Mouse (Mus musculus) stomach, embryonic 14.5 days (tissue): Measurements from ENCODE around the gene Aarsd1. TPM values are rescaled to one million over a fixed set of nuclear protein-coding genes. Genes with fewer than 3 reads are reported as not detected.

ENCODE experiments used
- ATAC-seq: fragments of 200-750 bp; cut with Nextera tagmentation; 2 replicates; pipeline ENCODE4 v1.8.0; 2017; ENCODE audit warnings: low read depth, moderate TSS enrichment; ENCODE audit not compliant: insufficient number of reproducible peaks, insufficient read depth, low FRiP score
- H3K27ac ChIP-seq: fragments of 300-500 bp; sonication (generic); 2 replicates; pipeline ENCODE4 v1.5.1; 2014; ENCODE audit warnings: mild to moderate bottlenecking, low read length, moderate library complexity, mixed read lengths
- H3K27me3 ChIP-seq: fragments of 300-500 bp; sonication (generic); 2 replicates; pipeline ENCODE4 v1.6.1; 2014; ENCODE audit warnings: low read length, control low read depth, mixed read lengths; ENCODE audit not compliant: control insufficient read depth, insufficient read depth
- H3K36me3 ChIP-seq: fragments of 300-500 bp; sonication (generic); 2 replicates; pipeline ENCODE4 v1.6.1; 2014; ENCODE audit warnings: mild to moderate bottlenecking, control low read depth, low read length, moderate library complexity, mixed read lengths; ENCODE audit not compliant: control insufficient read depth, insufficient read depth
- H3K4me1 ChIP-seq: fragments of 300-500 bp; sonication (generic); 2 replicates; pipeline ENCODE4 v1.6.1; 2014; ENCODE audit warnings: low read length, control low read depth, mixed read lengths; ENCODE audit not compliant: control insufficient read depth, insufficient read depth
- H3K4me2 ChIP-seq: fragments of 300-500 bp; sonication (generic); replicated peaks from 2 replicates; pipeline ENCODE4 v1.6.1; 2014; ENCODE audit warnings: low read depth, low read length, control low read depth
- H3K4me3 ChIP-seq: fragments of 300-500 bp; sonication (generic); 2 replicates; pipeline ENCODE4 v1.5.1; 2014; ENCODE audit warnings: low read depth, low read length, control low read depth
- H3K9ac ChIP-seq: fragments of 300-500 bp; sonication (generic); replicated peaks from 2 replicates; pipeline ENCODE4 v1.6.1; 2014; ENCODE audit warnings: low read depth, mild to moderate bottlenecking, control low read depth, low read length, moderate library complexity, mixed read lengths
- H3K9me3 ChIP-seq: fragments of 300-500 bp; sonication (generic); 2 replicates; pipeline ENCODE4 v1.6.1; 2016; ENCODE audit warnings: low read depth, low read length, control low read depth; ENCODE audit not compliant: control insufficient read depth
- WGBS: fragments of 180-500 bp; shearing (Covaris S2); extraction: QIAGEN DNeasy Blood & Tissue Kit; methylation state at CpG from one replicate; pipeline ENCODE4 v1.1.7; 2014; 5-methylcytosine and 5-hydroxymethylcytosine counted together
- microRNA-seq: library from miRNA; unstranded; fragments of <30 nt; microRNA quantifications from one replicate; pipeline ENCODE4, GENCODE M21; 2016
- polyA plus RNA-seq: library from polyadenylated mRNA; unstranded; fragments of >200 nt; fragmentation: Nextera tagmentation; extraction: Ambion mirVana; gene quantifications from 2 replicates; pipeline ENCODE4 v1.2.1, GENCODE M21; 2014

Gene Aarsd1
- polyA plus RNA-seq, 1 experiment from 2014 or later = 74.0 TPM

DNA sequence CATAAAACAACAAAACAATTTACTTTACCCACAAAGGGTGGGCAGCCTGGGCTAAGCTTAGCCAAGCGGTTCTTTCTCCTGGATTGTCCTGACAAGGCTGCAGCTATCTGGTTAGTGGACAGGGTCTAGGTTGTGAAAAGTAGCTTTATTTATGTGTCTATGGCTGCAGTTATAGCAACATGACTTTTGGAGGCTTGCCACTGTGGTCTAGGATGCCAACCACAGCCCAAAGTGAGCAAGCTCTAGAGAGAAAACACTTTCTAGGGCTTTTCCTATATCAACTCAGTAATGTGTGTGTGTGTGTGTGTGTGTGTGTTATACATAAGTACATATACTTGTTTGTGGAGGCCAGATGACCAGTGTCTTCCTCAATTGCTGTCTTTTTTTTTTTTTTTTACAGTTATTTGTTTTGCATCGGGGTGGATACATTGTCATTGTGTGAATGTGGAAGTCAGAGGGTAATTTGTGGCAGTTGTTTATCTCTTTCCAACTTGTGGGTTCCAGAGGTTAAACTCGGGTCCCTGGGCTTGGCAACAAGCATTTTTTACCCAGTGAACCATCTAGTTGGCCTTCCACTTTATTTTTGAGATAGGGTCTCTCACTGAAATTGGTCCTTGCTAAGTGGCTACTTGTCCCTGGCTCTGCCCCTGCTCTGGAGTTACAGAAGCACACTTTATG, 59.8 kb downstream of the Aarsd1 start:
- Histone ChIP-seq H3K9ac (no peak overlapping the region), H3K9me3 (no peaks in the 10 kb centered on the region), H3K4me3 (no peak overlapping the region), H3K36me3 (no peaks in the 10 kb centered on the region), H3K4me1 (no peaks in the 10 kb centered on the region), H3K27ac (no peak overlapping the region), H3K4me2 (no peak overlapping the region), H3K27me3 (no peaks in the 10 kb centered on the region)
- ATAC-seq = no peak
- 75% methylated on average over 3 of the region's 3 CpGs for WGBS

Small RNA genes within 50 kb of the gene (microRNA-seq; reads per million reads assigned to microRNA genes)
- gene Mir6929 = 1.6 reads per million

Other genes starting within 250 kb of the Aarsd1 start
- gene Cntnap1, start 247.1 kb downstream of the Aarsd1 start, polyA plus RNA-seq = 2.1 and 2.2 TPM in 2 replicates
- gene Plekhh3, start 246.3 kb downstream of the Aarsd1 start, polyA plus RNA-seq = 25.6 and 26.0 TPM in 2 replicates
- 0.14 and 0.33 TPM in 2 replicates for gene Ccr10, start 242.2 kb downstream of the Aarsd1 start, polyA plus RNA-seq
- 17.7 and 19.1 TPM in 2 replicates for gene Ezh1, start 191.2 kb downstream of the Aarsd1 start, polyA plus RNA-seq
- 123 and 128 TPM in 2 replicates for gene Ramp2, start 171.6 kb downstream of the Aarsd1 start, polyA plus RNA-seq
- gene Vps25, start 163.9 kb downstream of the Aarsd1 start, polyA plus RNA-seq = 153 and 154 TPM in 2 replicates
- gene Wnk4, start 157.0 kb downstream of the Aarsd1 start, polyA plus RNA-seq = 21.9 and 26.8 TPM in 2 replicates
- 0.87 and 1.6 TPM in 2 replicates for gene Cntd1, start 138.6 kb downstream of the Aarsd1 start, polyA plus RNA-seq
- gene Coa3, start 138.5 kb downstream of the Aarsd1 start, polyA plus RNA-seq = 207 and 215 TPM in 2 replicates
- gene Becn1, start 115.3 kb downstream of the Aarsd1 start, polyA plus RNA-seq = 140 and 144 TPM in 2 replicates
- 84.6 and 96.2 TPM in 2 replicates for gene Psme3, start 101.4 kb downstream of the Aarsd1 start, polyA plus RNA-seq
- gene Aoc2, start 92.6 kb downstream of the Aarsd1 start, polyA plus RNA-seq = 1.3 and 1.8 TPM in 2 replicates
- gene Aoc3, start 87.0 kb downstream of the Aarsd1 start, polyA plus RNA-seq = 3.2 TPM in 2 replicates
- not detected in 2 replicates for gene G6pc, start 50.1 kb downstream of the Aarsd1 start, polyA plus RNA-seq
- gene Gm27029, start 7.2 kb upstream of the Aarsd1 start, polyA plus RNA-seq = 8.5 and 9.8 TPM in 2 replicates
- 12.0 and 13.5 TPM in 2 replicates for gene Rundc1, start 7.5 kb upstream of the Aarsd1 start, polyA plus RNA-seq
- gene Ptges3l, start 7.7 kb upstream of the Aarsd1 start, polyA plus RNA-seq = 18.0 and 24.1 TPM in 2 replicates
- 373 and 398 TPM in 2 replicates for gene Rpl27, start 24.7 kb upstream of the Aarsd1 start, polyA plus RNA-seq
- gene Ifi35, start 30.8 kb upstream of the Aarsd1 start, polyA plus RNA-seq = 22.4 and 23.0 TPM in 2 replicates
- gene Rnd2, start 47.4 kb upstream of the Aarsd1 start, polyA plus RNA-seq = 11.6 and 14.2 TPM in 2 replicates
- 47.6 and 52.7 TPM in 2 replicates for gene Vat1, start 48.6 kb upstream of the Aarsd1 start, polyA plus RNA-seq
- gene Brca1, start 134.3 kb upstream of the Aarsd1 start, polyA plus RNA-seq = 14.7 and 18.2 TPM in 2 replicates
- gene Nbr1, start 134.5 kb upstream of the Aarsd1 start, polyA plus RNA-seq = 59.8 and 62.0 TPM in 2 replicates
- gene Tmem106a, start 164.6 kb upstream of the Aarsd1 start, polyA plus RNA-seq = 5.9 and 6.7 TPM in 2 replicates
- not detected in 2 replicates for gene Gm11634, start 181.6 kb upstream of the Aarsd1 start, polyA plus RNA-seq
- 38.3 and 47.5 TPM in 2 replicates for gene Rdm1, start 209.6 kb upstream of the Aarsd1 start, polyA plus RNA-seq
- gene Arl4d, start 247.9 kb upstream of the Aarsd1 start, polyA plus RNA-seq = 6.4 and 8.1 TPM in 2 replicates